Mouse (Mus musculus) left cerebral cortex, adult 6 months (tissue): Measurements from ENCODE around the gene Lyzl4. TPM values are rescaled to one million over a fixed set of nuclear protein-coding genes. Genes with fewer than 3 reads are reported as not detected.

Experiments used
- long read RNA-seq, 2 experiments: library from polyadenylated mRNA; unstranded; transcript quantifications; one replicate each; pipeline ENCODE4 v2.0.0; 2019 to 2020
- polyA plus RNA-seq: library from polyadenylated mRNA; unstranded; fragments of <200 nt; fragmentation: Nextera tagmentation; gene quantifications from 2 replicates; pipeline ENCODE4 v1.2.3, GENCODE M21; 2021

Lyzl4 gene
- 1.3 and 3.2 TPM in 2 replicates for polyA plus RNA-seq
- long read RNA-seq, experiment 1, partial matches to known transcripts: 0 of 5 reads
- long read RNA-seq, experiment 1, other reads (novel, unspliced or antisense): 4 of 5 reads
- long read RNA-seq, experiment 2, partial matches to known transcripts: 1 of 6 reads
- long read RNA-seq, experiment 2, other reads (novel, unspliced or antisense): 4 of 6 reads

GRCm38 (mm10) chr9:121642001-121642400 lies at the start of gene Lyzl4:
TSS of gene Lyzl4 (minus strand) at chr9:121642096.

GRCm38 (mm10) chr9:121642401-121643181 lies 695 bp upstream of the Lyzl4 start, which contains the start of gene Vipr1:
TSS of gene Vipr1 (plus strand) at chr9:121642716.

Other genes starting within 250 kb of the Lyzl4 start
- 2,234 and 2,917 TPM in 2 replicates for gene Cck, start 146.4 kb downstream of the Lyzl4 start, polyA plus RNA-seq
- gene Vipr1, start 620 bp upstream of the Lyzl4 start, polyA plus RNA-seq: 2.2 and 3.0 TPM in 2 replicates
- 4.9 and 9.2 TPM in 2 replicates for gene Sec22c, start 63.4 kb upstream of the Lyzl4 start, polyA plus RNA-seq
- gene Ss18l2, start 68.2 kb upstream of the Lyzl4 start, polyA plus RNA-seq: 339 and 487 TPM in 2 replicates
- gene Nktr, start 77.1 kb upstream of the Lyzl4 start, polyA plus RNA-seq: 15.9 and 20.9 TPM in 2 replicates
- 7.3 and 8.1 TPM in 2 replicates for gene Zfp651, start 117.2 kb upstream of the Lyzl4 start, polyA plus RNA-seq
- gene Klhl40, start 135.5 kb upstream of the Lyzl4 start, polyA plus RNA-seq: 7.3 and 9.7 TPM in 2 replicates
- 17.1 and 18.6 TPM in 2 replicates for gene Hhatl, start 150.4 kb upstream of the Lyzl4 start, polyA plus RNA-seq
- gene Ccdc13, start 197.4 kb upstream of the Lyzl4 start, polyA plus RNA-seq: 10.9 and 11.3 TPM in 2 replicates
- 255 and 284 TPM in 2 replicates for gene Higd1a, start 216.3 kb upstream of the Lyzl4 start, polyA plus RNA-seq